Mouse (Mus musculus) hematopoietic stem cell, adult 5-6 weeks (primary cell): ENCODE measurements around the gene Cttn. TPM values are rescaled to one million over a fixed set of nuclear protein-coding genes. Genes with fewer than 3 reads are reported as not detected.

Experiments used
- ATAC-seq, 2 experiments: fragments of 125-278 bp in 1 of 2; replicated peaks in 1 of 2; 2 replicates each; pipeline ENCODE4 v1.8.0; 2016 to 2017; ENCODE audit warnings: inconsistent platforms in 2 of 2, mild to moderate bottlenecking in 2 of 2, moderate number of reproducible peaks in 2 of 2, low read depth in 1 of 2, moderate TSS enrichment in 1 of 2; ENCODE audit not compliant: low FRiP score in 2 of 2, poor library complexity in 2 of 2, severe bottlenecking in 2 of 2, insufficient read depth in 1 of 2, low TSS enrichment in 1 of 2
- total RNA-seq: library from RNA; stranded (forward); fragments of 172-1452, 232-1000 nt; gene quantifications from 2 replicates; pipeline ENCODE4 v1.2.3, GENCODE M21; 2017

Gene Cttn
- total RNA-seq = 33.5 and 65.6 TPM in 2 replicates

- peak; percentile 30 to 47; a peak in 2 of 4 replicates for ATAC-seq
Measured at GRCm38 (mm10) chr7:144470545-144471059, at the start of gene Cttn. Gene Cttn, minus strand, starts transcription at chr7:144471009.

- ATAC-seq = no peak
Measured at GRCm38 (mm10) chr7:144519852-144520251, 49.0 kb upstream of the Cttn start.

GRCm38 (mm10) chr7:144516711-144517110 lies 45.9 kb upstream of the Cttn start:
- no peak for ATAC-seq

- no peak for ATAC-seq
Measured at GRCm38 (mm10) chr7:144509090-144509489, 38.3 kb upstream of the Cttn start.

GRCm38 (mm10) chr7:144506807-144507206 lies 36.0 kb upstream of the Cttn start:
- no peak for ATAC-seq

- no peak for ATAC-seq
Measured at GRCm38 (mm10) chr7:144503959-144504358, 33.1 kb upstream of the Cttn start.

- peak; percentile 53 to 63 for ATAC-seq
Measured at GRCm38 (mm10) chr7:144492931-144493330, 22.1 kb upstream of the Cttn start.

- ATAC-seq = no peak
Measured at GRCm38 (mm10) chr7:144490201-144490873, 19.5 kb upstream of the Cttn start.

- ATAC-seq = peak; percentile 13 to 34
Measured at GRCm38 (mm10) chr7:144489067-144489774, 18.4 kb upstream of the Cttn start.

GRCm38 (mm10) chr7:144480314-144480713 lies 9.5 kb upstream of the Cttn start:
- ATAC-seq = no peak

- ATAC-seq = no peak
Measured at GRCm38 (mm10) chr7:144479569-144479968, 8.8 kb upstream of the Cttn start.

GRCm38 (mm10) chr7:144475741-144476140 lies 4.9 kb upstream of the Cttn start:
- ATAC-seq = no peak

GRCm38 (mm10) chr7:144473486-144473885 lies 2.7 kb upstream of the Cttn start:
- no peak for ATAC-seq

GRCm38 (mm10) chr7:144471103-144471502 lies 294 bp upstream of the Cttn start:
- no peak for ATAC-seq

- ATAC-seq = peak; percentile 8 to 18; a peak in 1 of 4 replicates
Measured at GRCm38 (mm10) chr7:144469908-144470544, 783 bp downstream of the Cttn start.

GRCm38 (mm10) chr7:144469181-144469641 lies 1.6 kb downstream of the Cttn start:
- ATAC-seq = no peak

- ATAC-seq = no peak
Measured at GRCm38 (mm10) chr7:144468741-144469140, 2.1 kb downstream of the Cttn start.

- ATAC-seq = no peak
Measured at GRCm38 (mm10) chr7:144462577-144462976, 8.2 kb downstream of the Cttn start.
